Mouse (Mus musculus) intestine, postnatal 0 days (tissue): Measurements from ENCODE around the gene Hist1h2bh. TPM values are rescaled to one million over a fixed set of nuclear protein-coding genes. Genes with fewer than 3 reads are reported as not detected.
"Not testable (repeated sequence)": the region's sequence is repeated elsewhere in the genome, so short reads cannot be mapped to it uniquely, and the experiment has no call there.

ENCODE experiments used
- ATAC-seq: fragments of 200-750 bp; cut with Nextera tagmentation; 2 replicates; pipeline ENCODE4 v1.8.0; 2017; ENCODE audit warnings: mild to moderate bottlenecking, moderate TSS enrichment, moderate library complexity
- H3K27ac ChIP-seq: fragments of 300-500 bp; sonication (generic); 2 replicates; pipeline ENCODE4 v1.5.1; 2014; ENCODE audit warnings: mild to moderate bottlenecking, low read depth, low read length, moderate library complexity
- H3K27me3 ChIP-seq: fragments of 300-500 bp; sonication (generic); replicated peaks from 2 replicates; pipeline ENCODE4 v1.6.1; 2014; ENCODE audit warnings: low read length, mixed read lengths; ENCODE audit not compliant: control insufficient read depth, insufficient read depth
- H3K36me3 ChIP-seq: fragments of 300-500 bp; sonication (generic); 2 replicates; pipeline ENCODE4 v1.6.1; 2014; ENCODE audit warnings: mild to moderate bottlenecking, moderate library complexity; ENCODE audit not compliant: control insufficient read depth, insufficient read depth
- H3K4me1 ChIP-seq: fragments of 300-500 bp; sonication (generic); replicated peaks from 2 replicates; pipeline ENCODE4 v1.6.1; 2014; ENCODE audit warnings: antibody characterized with exemption, low read length, mixed read lengths; ENCODE audit not compliant: control insufficient read depth, insufficient read depth
- H3K4me2 ChIP-seq: fragments of 300-500 bp; sonication (generic); replicated peaks from 2 replicates; pipeline ENCODE4 v1.6.1; 2014; ENCODE audit warnings: low read depth, mild to moderate bottlenecking, moderate library complexity
- H3K4me3 ChIP-seq: fragments of 300-500 bp; sonication (generic); 2 replicates; pipeline ENCODE4 v1.5.1; 2014; ENCODE audit warnings: low read depth, low read length
- H3K9ac ChIP-seq: fragments of 300-500 bp; sonication (generic); 2 replicates; pipeline ENCODE4 v1.6.1; 2014; ENCODE audit warnings: mild to moderate bottlenecking, low read depth, low read length
- H3K9me3 ChIP-seq: fragments of 300-500 bp; sonication (generic); 2 replicates; pipeline ENCODE4 v1.6.1; 2016; ENCODE audit warnings: mixed run types; ENCODE audit not compliant: control insufficient read depth
- CTCF ChIP-seq: sonication (generic); IDR thresholded peaks from 2 replicates; pipeline ENCODE4 v1.5.1; 2016; ENCODE audit warnings: low read depth, mild to moderate bottlenecking, control low read depth, antibody characterized with exemption, moderate library complexity
- WGBS: fragments of 180-500 bp; shearing (Covaris S2); extraction: QIAGEN DNeasy Blood & Tissue Kit; methylation state at CpG from one replicate; pipeline ENCODE4 v1.1.7; 2014; 5-methylcytosine and 5-hydroxymethylcytosine counted together
- polyA plus RNA-seq: library from polyadenylated mRNA; unstranded; fragments of >200 nt; fragmentation: Nextera tagmentation; extraction: Ambion mirVana; gene quantifications from 2 replicates; pipeline ENCODE4 v1.2.1, GENCODE M21; 2015

Hist1h2bh gene
- polyA plus RNA-seq, 1 experiment from 2014 or later, result 0.23 TPM

DNA sequence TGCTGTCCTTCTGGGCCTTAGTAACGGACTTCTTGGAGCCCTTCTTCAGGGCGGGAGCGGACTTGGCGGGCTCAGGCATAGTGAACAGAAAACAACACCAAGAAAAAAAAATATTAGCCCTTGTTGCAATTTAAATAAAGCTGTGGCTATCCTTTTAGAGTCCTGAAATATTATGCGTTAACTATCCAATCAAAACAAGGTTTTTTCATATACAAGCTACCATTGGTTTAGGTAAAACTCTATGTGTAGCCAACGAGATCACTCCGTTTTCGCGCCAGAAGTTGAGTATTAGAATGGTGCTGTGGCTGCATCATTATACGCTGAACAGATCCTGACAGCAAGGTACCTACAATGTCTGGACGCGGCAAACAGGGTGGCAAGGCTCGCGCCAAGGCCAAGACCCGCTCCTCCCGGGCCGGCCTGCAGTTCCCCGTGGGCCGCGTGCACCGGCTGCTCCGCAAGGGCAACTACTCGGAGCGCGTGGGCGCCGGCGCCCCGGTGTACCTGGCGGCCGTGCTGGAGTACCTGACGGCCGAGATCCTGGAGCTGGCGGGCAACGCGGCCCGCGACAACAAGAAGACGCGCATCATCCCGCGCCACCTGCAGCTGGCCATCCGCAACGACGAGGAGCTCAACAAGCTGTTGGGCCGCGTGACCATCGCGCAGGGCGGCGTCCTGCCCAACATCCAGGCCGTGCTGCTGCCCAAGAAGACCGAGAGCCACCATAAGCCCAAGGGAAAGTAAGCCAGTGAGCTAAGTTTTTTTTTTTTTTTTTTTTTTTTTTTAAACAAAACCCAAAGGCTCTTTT is 9.4 kb downstream of the Hist1h2bh start, which contains the start of gene Hist1h2af:
Gene Hist1h2af (plus strand): TSS at position 347 of the 808 bp plus-strand sequence.
- H3K36me3 ChIP-seq, result not testable (repeated sequence)
- WGBS, result under 1% methylated on average over 25 of the region's 53 CpGs
- TF ChIP-seq CTCF, result peak; percentile 20

GRCm38 (mm10) chr13:23532262-23533075 is 10.7 kb downstream of the Hist1h2bh start:
- H3K27me3 ChIP-seq, result no peaks in the 10 kb centered on the region
- ATAC-seq, result no peak
- WGBS, result 17% methylated on average over 9 of the region's 9 CpGs
- H3K27ac ChIP-seq, result 0 out of 2 replicates have a peak overlapping the region, but pooled peaks have one; percentile 96
- peak overlapping the region; percentile 74 for H3K4me2 ChIP-seq
- peaks cover 3% of the 10 kb centered on the region; the same call in 1 of the 2 replicates for H3K4me1 ChIP-seq
- H3K9me3 ChIP-seq, result no peaks in the 10 kb centered on the region
- H3K9ac ChIP-seq, result no peak overlapping the region; the same call in 1 of the 2 replicates
- peak overlapping the region; percentile 49 for H3K4me3 ChIP-seq
- TF ChIP-seq CTCF, result no peak
- H3K36me3 ChIP-seq, result no peaks in the 10 kb centered on the region

More for the DNA sequence above, 9.4 kb downstream of the Hist1h2bh start, which contains the start of gene Hist1h2af:
- ATAC-seq, result 0 out of 2 replicates have a peak, but pooled peaks have one; percentile 22
- Histone ChIP-seq H3K4me2 (peak within 1 kb of the TSS; percentile 82), H3K4me3 (peak within 1 kb of the TSS; percentile 45), H3K9ac (peak within 1 kb of the TSS; percentile 43; the same call in 1 of the 2 replicates), H3K27ac (peak within 1 kb of the TSS; percentile 51)
- not testable (repeated sequence) for H3K4me1 ChIP-seq, H3K9me3 ChIP-seq, H3K27me3 ChIP-seq

DNA sequence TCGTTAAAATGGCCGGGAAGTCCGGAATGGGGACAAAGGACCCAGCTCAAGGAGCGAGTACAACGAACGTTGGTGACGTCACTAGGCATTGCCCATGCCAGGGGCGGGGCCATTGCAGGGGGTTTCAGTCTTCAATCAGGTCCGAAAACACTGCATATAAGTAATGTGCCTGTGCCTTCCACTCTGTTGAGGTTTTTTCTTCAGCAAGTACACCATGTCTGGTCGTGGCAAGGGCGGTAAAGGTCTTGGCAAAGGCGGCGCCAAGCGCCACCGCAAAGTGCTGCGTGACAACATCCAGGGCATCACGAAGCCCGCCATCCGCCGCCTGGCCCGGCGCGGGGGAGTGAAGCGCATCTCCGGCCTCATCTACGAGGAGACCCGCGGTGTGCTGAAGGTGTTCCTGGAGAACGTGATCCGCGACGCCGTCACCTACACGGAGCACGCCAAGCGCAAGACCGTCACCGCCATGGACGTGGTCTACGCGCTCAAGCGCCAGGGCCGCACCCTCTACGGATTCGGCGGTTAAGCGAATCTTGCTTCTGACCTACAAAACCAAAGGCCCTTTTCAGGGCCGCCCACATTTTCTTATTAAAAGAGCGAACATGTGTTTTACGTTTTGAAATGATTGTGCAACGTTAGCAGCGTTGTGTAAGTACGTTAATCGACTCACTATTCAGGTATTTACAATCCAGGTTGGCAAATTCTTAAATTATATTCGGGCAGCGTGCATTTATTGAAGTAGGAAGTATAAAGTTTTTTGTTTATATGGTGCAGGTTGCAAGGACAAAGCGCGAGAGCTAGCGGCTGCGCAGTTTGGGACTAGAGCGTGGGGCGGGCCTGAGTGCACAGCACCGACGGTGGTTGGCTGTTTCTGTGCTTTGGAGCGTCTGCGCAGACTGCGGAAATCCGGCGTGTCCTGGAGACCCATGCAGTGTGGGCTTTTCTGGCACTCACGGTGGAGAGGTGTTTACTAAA is 12.0 kb downstream of the Hist1h2bh start, which contains the start of gene Hist1h4h:
Gene Hist1h4h (plus strand): TSS at position 150 of the 975 bp plus-strand sequence.
- Histone ChIP-seq H3K27ac (peak within 1 kb of the TSS; percentile 96), H3K4me2 (peak within 1 kb of the TSS; percentile 74), H3K9me3 (no peaks in the 10 kb centered on the region), H3K4me3 (peak within 1 kb of the TSS; percentile 49), H3K9ac (peak within 1 kb of the TSS; percentile 65), H3K4me1 (peaks cover 7% of the 10 kb centered on the region; the same call in 1 of the 2 replicates), H3K36me3 (no peaks in the 10 kb centered on the region), H3K27me3 (no peaks in the 10 kb centered on the region)
- WGBS, result under 1% methylated on average over 53 of the region's 70 CpGs
- no peak for TF ChIP-seq CTCF
- peak; percentile 71 for ATAC-seq

GRCm38 (mm10) chr13:23530181-23530900 is 12.9 kb downstream of the Hist1h2bh start:
- no peak for TF ChIP-seq CTCF

More at GRCm38 (mm10) chr13:23530181-23530900, 12.9 kb downstream of the Hist1h2bh start:
- peak overlapping the region; percentile 49 for H3K4me3 ChIP-seq
- H3K27ac ChIP-seq, result peak overlapping the region; percentile 96
- H3K4me2 ChIP-seq, result peak overlapping the region; percentile 74
- H3K9ac ChIP-seq, result peak overlapping the region; percentile 65
- no peak; the same call in 1 of the 2 replicates for ATAC-seq
- H3K36me3 ChIP-seq, result no peaks in the 10 kb centered on the region
- H3K4me1 ChIP-seq, result peaks cover 6% of the 10 kb centered on the region; the same call in 1 of the 2 replicates
- H3K27me3 ChIP-seq, result no peaks in the 10 kb centered on the region
- H3K9me3 ChIP-seq, result no peaks in the 10 kb centered on the region
- under 1% methylated on average over 20 of the region's 20 CpGs for WGBS
